Mouse (Mus musculus) ovary, adult 18-20 months (tissue): ENCODE results near the gene Ehd4.
A peak's percentile ranks its signal among the peaks of the same experiment; 100 is the strongest.

Experiments
- DNase-seq: peaks from one replicate; pipeline ENCODE4 v3.0.0; 2022; ENCODE audit warnings: low spot score, mixed read lengths

The Ehd4 gene

DNA sequence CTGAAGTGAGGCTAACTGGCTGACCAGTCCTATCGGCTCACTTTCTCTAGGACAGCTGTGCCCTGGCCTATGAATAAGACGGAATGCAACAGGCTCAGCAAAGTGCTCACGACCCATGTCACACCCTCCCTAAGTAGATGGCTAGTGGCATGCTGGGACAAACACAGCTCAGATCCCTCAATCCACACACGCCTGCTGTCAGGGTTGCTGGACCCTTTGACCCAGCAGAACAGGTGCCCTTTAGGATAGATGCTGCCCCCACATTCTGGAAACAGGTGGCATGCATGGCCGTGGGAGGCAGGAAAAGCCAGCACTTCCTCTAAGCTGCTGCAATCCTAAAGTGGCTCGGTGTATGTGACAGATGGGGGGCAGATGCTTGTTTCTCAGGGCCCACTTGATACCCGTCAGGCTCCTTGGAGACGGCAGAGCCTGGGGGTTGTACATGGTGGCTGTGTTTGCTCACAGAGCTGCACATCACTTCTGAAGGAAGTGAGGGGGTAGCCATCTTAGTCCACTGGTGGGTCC lies 84.9 kb downstream of the Ehd4 start:
- no peak for DNase-seq

DNA sequence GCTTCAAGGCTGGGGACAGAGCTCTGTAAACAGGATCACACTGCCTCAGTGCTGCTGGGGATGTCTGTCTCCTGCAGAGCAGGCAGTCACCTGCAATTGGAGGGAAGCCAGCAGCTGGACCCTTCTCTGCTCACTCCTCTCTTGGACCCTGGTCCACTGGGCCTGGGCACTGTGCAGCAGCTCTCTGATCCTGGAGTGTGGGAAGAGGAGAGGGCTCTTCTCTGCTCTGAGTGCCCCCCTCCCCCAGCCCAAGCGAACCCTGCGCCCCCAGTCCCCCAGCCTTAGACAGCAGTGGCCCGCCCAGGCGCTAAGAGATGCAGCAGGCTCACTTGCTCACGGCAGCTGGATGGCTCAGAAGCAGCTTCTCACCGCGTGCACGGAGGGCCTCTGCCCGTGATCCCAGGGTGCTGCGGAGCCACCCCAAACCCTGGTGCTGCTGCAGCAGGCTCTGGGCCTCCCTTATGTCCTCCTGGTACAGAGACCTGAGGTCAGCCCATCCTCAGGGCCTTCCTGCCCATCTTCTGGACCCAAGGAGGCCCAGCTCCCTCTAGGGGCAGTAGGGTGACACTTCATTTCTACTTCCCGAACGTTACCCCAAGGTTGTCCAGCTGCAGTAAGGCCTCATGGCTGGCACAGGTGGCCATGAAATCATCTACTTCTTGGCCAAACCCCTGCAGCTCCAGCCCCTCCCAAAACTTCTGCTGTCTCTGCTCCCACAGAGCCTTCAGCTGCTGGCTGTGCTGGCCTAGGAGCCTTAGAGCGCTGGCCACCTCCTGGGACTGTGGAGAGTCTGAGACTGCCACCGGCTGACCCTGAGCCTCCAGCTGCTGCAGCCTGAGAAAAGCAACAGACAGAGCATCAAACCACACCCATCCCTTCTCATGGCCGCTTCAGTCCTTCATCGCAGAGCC lies 85.6 kb downstream of the Ehd4 start:
- DNase-seq: peak; percentile 61

GRCm38 (mm10) chr2:120066224-120066623 lies 88.2 kb downstream of the Ehd4 start:
- DNase-seq: no peak

DNA sequence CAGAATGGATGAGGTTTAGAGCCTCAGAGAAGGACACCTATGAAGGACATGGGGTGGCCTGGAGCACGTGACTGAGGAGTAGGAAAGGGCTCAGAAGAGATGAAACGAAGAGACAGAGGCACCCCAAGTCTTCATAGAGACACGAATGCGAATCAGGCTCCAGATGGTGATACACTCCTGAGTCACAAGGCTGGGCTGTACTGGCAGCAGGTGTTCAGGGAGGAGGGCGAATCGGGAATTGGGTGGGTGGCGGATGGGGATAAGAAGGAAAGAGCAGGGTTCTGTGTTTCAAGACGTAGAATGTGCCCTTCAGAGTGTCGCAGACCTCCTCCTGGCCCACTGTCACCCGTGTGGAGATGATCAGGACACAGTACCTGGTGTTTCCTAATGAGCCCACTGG lies 89.2 kb downstream of the Ehd4 start:
- no peak for DNase-seq

- DNase-seq: no peak
These were observed 89.8 kb downstream of the Ehd4 start for GRCm38 (mm10) chr2:120064639-120065038.

DNA sequence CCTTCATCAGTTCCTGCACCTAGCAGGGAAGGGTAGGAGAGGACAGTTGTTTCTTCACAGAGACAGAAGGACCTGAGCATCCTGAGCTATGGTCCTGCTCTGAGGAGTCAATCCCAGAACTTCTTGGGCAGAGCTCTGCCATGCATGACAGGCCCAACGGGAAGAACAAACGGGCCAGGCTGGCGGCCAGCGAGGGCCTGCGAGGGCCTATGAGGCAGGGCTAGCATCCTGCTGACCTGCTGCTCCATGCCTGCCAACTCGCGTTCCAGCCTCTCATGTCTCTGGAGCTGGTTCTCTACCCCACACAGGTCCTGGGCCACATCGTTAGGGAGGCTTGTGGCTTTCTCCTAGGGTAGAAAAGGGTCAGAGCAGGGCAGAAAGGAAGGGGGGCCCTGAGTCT lies 92.2 kb downstream of the Ehd4 start:
- no peak for DNase-seq

GRCm38 (mm10) chr2:120060651-120061050 lies 93.8 kb downstream of the Ehd4 start:
- DNase-seq: no peak

- DNase-seq: no peak
These were observed 94.2 kb downstream of the Ehd4 start for GRCm38 (mm10) chr2:120060190-120060589.

- DNase-seq: no peak
These were observed 94.9 kb downstream of the Ehd4 start for GRCm38 (mm10) chr2:120059466-120059865.

GRCm38 (mm10) chr2:120058818-120059217 lies 95.6 kb downstream of the Ehd4 start:
- DNase-seq: no peak

- DNase-seq: no peak
These were observed 98.5 kb downstream of the Ehd4 start for GRCm38 (mm10) chr2:120055923-120056322.

- peak; percentile 81 for DNase-seq
These were observed 99.4 kb downstream of the Ehd4 start for GRCm38 (mm10) chr2:120054771-120055552.

DNA sequence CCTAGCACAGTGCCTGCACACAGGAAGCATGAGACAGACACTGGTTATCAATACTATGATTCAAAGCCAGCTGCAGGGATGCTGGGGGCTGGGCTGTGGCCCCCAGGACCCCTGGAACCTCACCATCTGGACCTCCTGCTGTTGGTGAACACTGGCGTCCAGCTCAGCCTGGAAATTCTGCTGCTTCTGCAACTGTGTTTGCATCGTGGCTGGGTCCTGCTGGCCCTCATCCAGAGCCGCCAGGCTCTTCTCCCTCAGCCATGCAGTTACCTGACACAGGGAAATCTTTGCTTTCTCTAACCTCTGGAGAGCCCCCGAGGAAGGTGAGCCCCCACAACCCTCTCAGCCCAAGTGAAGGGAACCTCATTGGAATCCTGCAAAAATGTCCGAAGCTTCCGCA lies 103.0 kb downstream of the Ehd4 start:
- DNase-seq: no peak

DNA sequence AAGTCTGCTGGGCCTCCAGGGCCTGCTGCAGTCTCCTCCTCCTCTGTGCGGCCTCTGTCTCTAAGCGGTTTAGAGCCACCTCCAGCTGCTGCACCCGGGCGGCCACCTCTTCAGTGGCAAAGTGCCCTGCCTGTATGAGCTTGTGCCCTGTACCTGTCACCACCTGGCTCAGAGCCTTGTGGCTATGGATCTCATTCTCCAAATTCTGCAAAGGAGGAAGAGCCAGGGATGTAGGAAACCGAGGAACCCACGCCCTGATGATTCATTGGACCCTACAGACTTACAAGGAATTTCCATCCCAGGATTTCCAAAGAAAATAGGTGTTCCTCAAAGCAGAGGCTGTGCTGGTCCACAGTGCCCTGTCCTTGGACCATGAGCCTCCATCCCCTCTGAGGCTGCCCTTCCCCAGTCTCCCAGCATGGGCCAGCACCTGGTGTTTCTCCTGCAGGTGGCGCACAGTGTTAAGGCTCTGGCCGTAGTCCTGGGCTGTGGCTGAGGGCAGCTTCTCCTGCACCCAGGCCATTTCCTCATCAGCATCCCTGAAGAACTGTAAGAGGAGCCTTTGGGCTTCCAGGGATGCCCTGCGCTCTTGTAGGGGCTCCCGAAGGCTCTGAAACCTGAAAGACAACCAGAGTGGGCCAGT lies 104.7 kb downstream of the Ehd4 start:
- DNase-seq: no peak

- no peak for DNase-seq
These were observed 106.2 kb downstream of the Ehd4 start for GRCm38 (mm10) chr2:120048173-120048572.

DNA sequence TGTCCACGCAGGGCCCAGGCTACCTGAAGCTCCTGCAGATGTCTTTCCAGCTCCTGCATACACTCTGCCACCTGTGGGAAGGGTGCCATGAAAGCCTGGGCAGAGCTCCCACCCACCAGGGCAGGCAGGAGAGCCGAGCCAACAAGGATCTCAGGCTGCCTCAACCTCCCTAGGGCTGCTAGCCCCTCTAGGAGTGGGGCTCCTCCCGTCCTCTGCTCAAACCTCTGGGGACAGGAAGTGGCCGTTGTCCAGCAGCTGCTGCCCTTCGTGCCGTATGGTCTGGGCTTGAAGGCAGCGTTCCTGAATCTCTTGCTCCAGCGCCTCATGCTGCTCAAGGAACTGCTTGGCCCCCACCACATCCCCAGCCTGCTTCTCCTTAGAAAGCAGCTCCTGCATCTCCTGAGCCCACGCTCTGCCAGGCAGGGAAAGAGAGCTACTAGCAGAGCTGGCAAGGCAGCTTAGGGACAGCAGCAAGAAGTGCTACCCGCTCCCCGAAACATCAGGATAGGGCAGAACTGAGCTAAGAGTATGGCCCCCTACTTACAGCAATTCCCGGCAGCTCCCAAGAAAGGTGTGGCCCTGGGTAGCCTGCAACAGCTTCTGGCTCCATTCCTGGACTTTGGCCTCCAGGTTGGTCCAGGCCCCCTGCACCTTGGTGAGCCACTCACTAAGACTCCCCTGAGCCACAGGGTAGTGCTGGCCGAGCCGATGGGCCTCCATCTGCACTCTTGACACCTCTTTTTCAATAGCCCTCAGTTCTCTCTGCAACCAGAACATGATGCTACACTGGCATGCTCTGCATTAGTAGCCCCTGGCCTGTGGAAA lies 107.7 kb downstream of the Ehd4 start:
- no peak for DNase-seq

DNA sequence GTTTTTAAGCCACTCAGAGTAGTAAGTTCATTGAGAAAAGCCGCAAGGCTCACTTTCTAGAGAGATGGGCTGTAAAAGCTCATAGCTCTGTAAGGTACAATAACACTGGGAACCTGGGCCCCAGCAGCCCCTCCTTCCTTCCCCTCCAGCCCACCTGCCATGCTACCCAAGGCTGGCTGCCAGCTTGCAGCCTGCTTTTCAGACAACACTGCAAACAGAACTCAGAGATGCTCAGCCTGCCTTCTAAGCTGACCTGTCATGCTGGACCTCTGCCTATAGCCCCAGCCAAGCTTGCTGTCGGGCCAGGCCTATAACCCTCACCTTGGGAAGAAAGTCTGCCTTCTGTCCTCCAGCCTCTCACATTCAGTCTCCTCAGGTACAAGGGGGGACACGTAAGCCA lies 109.7 kb downstream of the Ehd4 start:
- no peak for DNase-seq

DNA sequence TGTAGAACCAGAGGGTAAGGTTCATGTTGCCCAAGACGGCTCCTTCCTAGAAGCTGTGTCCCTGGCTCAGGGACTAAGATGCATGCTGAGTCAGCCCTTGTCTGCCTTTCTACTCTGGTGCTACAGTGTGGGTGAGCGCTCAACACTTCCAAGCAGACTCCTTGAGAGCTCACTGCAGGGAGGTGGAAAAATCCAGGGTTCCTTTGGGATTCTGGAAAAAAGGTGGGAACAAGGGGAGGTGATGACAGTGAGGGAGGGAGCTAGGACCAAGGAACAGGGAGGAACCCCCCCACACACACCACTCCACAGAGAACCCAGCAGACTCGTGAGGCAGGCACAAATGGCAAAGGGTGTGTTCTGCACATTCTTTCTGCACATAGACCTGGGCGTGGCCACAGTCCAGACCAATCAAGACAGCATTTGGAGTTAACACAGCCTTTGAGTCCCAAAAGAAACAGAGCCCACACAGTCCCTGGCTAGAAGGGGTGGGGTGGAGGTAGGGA lies 110.3 kb downstream of the Ehd4 start:
- DNase-seq: peak; percentile 59

DNA sequence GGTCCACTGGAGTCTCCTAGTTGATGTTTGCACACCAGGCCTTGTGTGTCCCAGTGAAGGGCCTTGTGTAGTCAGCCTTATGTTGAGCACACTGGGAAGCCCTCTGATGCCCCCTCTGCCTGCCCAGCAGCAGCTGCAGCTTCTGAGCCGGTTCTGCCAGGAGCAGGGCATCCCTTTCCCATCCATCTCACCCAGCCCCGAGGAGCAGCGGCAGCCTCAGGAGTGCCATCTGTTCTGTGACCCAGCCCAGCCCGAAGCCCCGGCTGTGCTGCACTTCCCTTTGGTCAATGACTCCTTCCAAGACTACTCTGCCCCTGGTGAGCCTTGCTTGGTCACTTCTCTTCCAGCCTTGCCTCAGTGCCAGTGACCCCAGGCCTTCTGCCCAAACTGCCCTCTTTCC lies 113.4 kb downstream of the Ehd4 start:
- DNase-seq: no peak
